Mouse (Mus musculus) testis, adult 2 months (tissue): Measurements from ENCODE around the gene Acot7.

Source experiments
- CTCF ChIP-seq: fragments of 200-500 bp; IDR thresholded peaks from 2 replicates; pipeline ENCODE4 v1.5.1; 2012; ENCODE audit warnings: low read depth, mild to moderate bottlenecking, inconsistent platforms, low read length, moderate library complexity; ENCODE audit not compliant: control insufficient read depth, insufficient read depth, insufficient replicate concordance
- POLR2A ChIP-seq: fragments of 200-500 bp; IDR thresholded peaks from 2 replicates; pipeline ENCODE4 v1.6.1; 2012; ENCODE audit warnings: low read depth, mild to moderate bottlenecking, inconsistent platforms, low read length, moderate library complexity; ENCODE audit not compliant: control insufficient read depth

GRCm38 (mm10) chr4:152173041-152173440 lies 4.9 kb upstream of the Acot7 start:
- TF ChIP-seq CTCF: peak; percentile 91; the same call in 1 of the 2 replicates
- no peak for TF ChIP-seq POLR2A
